Mouse (Mus musculus) MEL (cell line): ENCODE data around the gene Ogfod2. TPM values are rescaled to one million over a fixed set of nuclear protein-coding genes. Genes with fewer than 3 reads are reported as not detected.

Source experiments
- DNase-seq: peaks from one replicate; pipeline ENCODE4 v3.0.0; 2011; ENCODE audit warnings: low read depth, low spot score
- H3K27ac ChIP-seq: 2 replicates; pipeline ENCODE4 v1.5.1; 2012; ENCODE audit warnings: low read depth, mild to moderate bottlenecking, control low read depth, low read length, moderate library complexity; ENCODE audit not compliant: control insufficient read depth
- H3K27me3 ChIP-seq, 2 experiments: fragments of 150-350 bp in 1 of 2; sonication (generic) in 1 of 2; 2 replicates each; pipeline ENCODE4 v1.6.1; 2012; ENCODE audit warnings: low read length in 2 of 2, mild to moderate bottlenecking in 2 of 2, improper control_type of control experiment in 1 of 2, moderate library complexity in 1 of 2; ENCODE audit not compliant: insufficient read depth in 2 of 2, control insufficient read depth in 1 of 2
- H3K36me3 ChIP-seq, 2 experiments: 2 replicates each; pipeline ENCODE4 v1.6.1; 2012 to 2014; ENCODE audit warnings: low read length in 2 of 2, improper control_type of control experiment in 1 of 2, inconsistent platforms in 1 of 2, mild to moderate bottlenecking in 1 of 2; ENCODE audit not compliant: insufficient read depth in 2 of 2, control insufficient read depth in 1 of 2
- H3K4me1 ChIP-seq, 2 experiments: fragments of 150-350 bp in 1 of 2; sonication (generic) in 1 of 2; 2 replicates each; pipeline ENCODE4 v1.6.1; 2012; ENCODE audit warnings: low read length in 2 of 2, improper control_type of control experiment in 1 of 2, mild to moderate bottlenecking in 1 of 2; ENCODE audit not compliant: insufficient read depth in 2 of 2, control insufficient read depth in 1 of 2
- H3K4me3 ChIP-seq, 2 experiments: fragments of 150-350 bp in 1 of 2; sonication (generic) in 1 of 2; 2 replicates each; pipeline ENCODE4 v1.5.1; 2012; ENCODE audit warnings: low read depth in 2 of 2, low read length in 2 of 2, mild to moderate bottlenecking in 2 of 2, moderate library complexity in 2 of 2, control low read depth in 1 of 2, improper control_type of control experiment in 1 of 2; ENCODE audit not compliant: control insufficient read depth in 1 of 2, insufficient read depth in 1 of 2
- H3K79me2 ChIP-seq: 2 replicates; pipeline ENCODE4 v1.6.1; 2012; ENCODE audit warnings: mild to moderate bottlenecking, low read length, moderate library complexity; ENCODE audit not compliant: control insufficient read depth, poor library complexity, insufficient read depth
- H3K9ac ChIP-seq: 2 replicates; pipeline ENCODE4 v1.6.1; 2012; ENCODE audit warnings: low read depth, mild to moderate bottlenecking, control low read depth, low read length, moderate library complexity; ENCODE audit not compliant: control insufficient read depth, poor library complexity, severe bottlenecking
- H3K9me3 ChIP-seq: fragments of 150-350 bp; sonication (generic); replicated peaks from 2 replicates; pipeline ENCODE4 v1.6.1; 2012; ENCODE audit warnings: mild to moderate bottlenecking, low read length, improper control_type of control experiment, moderate library complexity; ENCODE audit not compliant: insufficient read depth
- CHD2 ChIP-seq: IDR thresholded peaks from 2 replicates; pipeline ENCODE4 v1.6.1; 2011; ENCODE audit warnings: low read length, improper control_type of control experiment
- ELF1 ChIP-seq: IDR thresholded peaks from 2 replicates; pipeline ENCODE4 v1.6.1; 2014; ENCODE audit warnings: low read depth, mild to moderate bottlenecking, inconsistent platforms, low read length, improper control_type of control experiment, moderate library complexity
- GABPA ChIP-seq: IDR thresholded peaks from 2 replicates; pipeline ENCODE4 v1.6.1; 2012; ENCODE audit warnings: low read depth, mild to moderate bottlenecking, inconsistent platforms, low read length, improper control_type of control experiment, moderate library complexity
- KAT2A ChIP-seq: conservative IDR thresholded peaks from 2 replicates; pipeline ENCODE4 v1.6.1; 2012; ENCODE audit warnings: low read depth, low read length, improper control_type of control experiment, inconsistent platforms
- MAFK ChIP-seq: IDR thresholded peaks from 2 replicates; pipeline ENCODE4 v1.6.1; 2011; ENCODE audit warnings: low read depth, mild to moderate bottlenecking, low read length, improper control_type of control experiment, borderline replicate concordance
- MAZ ChIP-seq: IDR thresholded peaks from 2 replicates; pipeline ENCODE4 v1.6.1; 2012; ENCODE audit warnings: low read depth, mild to moderate bottlenecking, inconsistent platforms, low read length, improper control_type of control experiment
- MXI1 ChIP-seq: IDR thresholded peaks from 2 replicates; pipeline ENCODE4 v1.6.1; 2011; ENCODE audit warnings: mild to moderate bottlenecking, low read depth, low read length, improper control_type of control experiment
- MYC ChIP-seq: IDR thresholded peaks from 2 replicates; pipeline ENCODE4 v1.6.1; 2011; ENCODE audit warnings: low read depth, mild to moderate bottlenecking, low read length, improper control_type of control experiment, moderate library complexity
- NELFE ChIP-seq: IDR thresholded peaks from 2 replicates; pipeline ENCODE4 v1.6.1; 2011; ENCODE audit warnings: low read depth, low read length, improper control_type of control experiment
- NRF1 ChIP-seq: IDR thresholded peaks from 2 replicates; pipeline ENCODE4 v1.6.1; 2014; ENCODE audit warnings: low read depth, mild to moderate bottlenecking, inconsistent platforms, low read length, improper control_type of control experiment, moderate library complexity; ENCODE audit not compliant: poor library complexity, insufficient read depth, severe bottlenecking
- POLR2A ChIP-seq, 2 experiments: IDR thresholded peaks; 2 replicates each; pipeline ENCODE4 v1.6.1; 2011 to 2012; ENCODE audit warnings: low read length in 2 of 2, mild to moderate bottlenecking in 2 of 2, control low read depth in 1 of 2, improper control_type of control experiment in 1 of 2, low read depth in 1 of 2, moderate library complexity in 1 of 2; ENCODE audit not compliant: control insufficient read depth in 1 of 2, insufficient read depth in 1 of 2, poor library complexity in 1 of 2
- POLR2AphosphoS5 ChIP-seq: IDR thresholded peaks from 2 replicates; pipeline ENCODE4 v1.6.1; 2012; ENCODE audit warnings: low read depth, borderline replicate concordance, mild to moderate bottlenecking, inconsistent platforms, low read length, moderate library complexity, mixed read lengths
- RCOR1 ChIP-seq: IDR thresholded peaks from 2 replicates; pipeline ENCODE4 v1.6.1; 2012; ENCODE audit warnings: low read depth, mild to moderate bottlenecking, inconsistent platforms, low read length, improper control_type of control experiment
- SIN3A ChIP-seq: IDR thresholded peaks from 2 replicates; pipeline ENCODE4 v1.6.1; 2012; ENCODE audit warnings: low read length, improper control_type of control experiment, inconsistent platforms
- SMC3 ChIP-seq: IDR thresholded peaks from 2 replicates; pipeline ENCODE4 v1.6.1; 2011; ENCODE audit warnings: low read depth, low read length, improper control_type of control experiment
- TAL1 ChIP-seq: IDR thresholded peaks from 2 replicates; pipeline ENCODE4 v1.6.1; 2012; ENCODE audit warnings: mild to moderate bottlenecking, inconsistent platforms, low read length, moderate library complexity, mixed read lengths
- TCF12 ChIP-seq: IDR thresholded peaks from 2 replicates; pipeline ENCODE4 v1.6.1; 2014; ENCODE audit warnings: low read depth, mild to moderate bottlenecking, inconsistent platforms, low read length, improper control_type of control experiment, moderate library complexity
- UBTF ChIP-seq: IDR thresholded peaks from 2 replicates; pipeline ENCODE4 v1.6.1; 2012; ENCODE audit warnings: low read depth, mild to moderate bottlenecking, inconsistent platforms, low read length, improper control_type of control experiment, moderate library complexity, borderline replicate concordance; ENCODE audit not compliant: insufficient read depth
- USF2 ChIP-seq, 2 experiments: IDR thresholded peaks; 2 replicates each; pipeline ENCODE4 v1.6.1; 2011 to 2012; ENCODE audit warnings: improper control_type of control experiment in 2 of 2, low read length in 2 of 2, borderline replicate concordance in 1 of 2, inconsistent platforms in 1 of 2, low read depth in 1 of 2, mild to moderate bottlenecking in 1 of 2; ENCODE audit not compliant: insufficient read depth in 1 of 2
- ZC3H11A ChIP-seq: IDR thresholded peaks from 2 replicates; pipeline ENCODE4 v1.6.1; 2012; ENCODE audit warnings: low read depth, mild to moderate bottlenecking, inconsistent platforms, low read length, improper control_type of control experiment
- polyA plus RNA-seq, 2 experiments: library from polyadenylated mRNA; stranded (reverse) in 1 of 2; unstranded in 1 of 2; fragments of >175 nt in 1 of 2; fragments of >200 nt in 1 of 2; gene quantifications; 2 replicates each; pipeline versions ENCODE4 v1.2.1 to v1.2.4; 2012; ENCODE audit warnings: low replicate concordance in 2 of 2, low read depth in 1 of 2; ENCODE audit not compliant: insufficient read length in 2 of 2, insufficient read depth in 1 of 2, missing spikeins in 1 of 2
- total RNA-seq: library from RNA; depleted of rRNA; stranded (reverse); fragments of 300-350 nt; gene quantifications from 2 replicates; pipeline ENCODE4 v1.2.3, GENCODE M21; 2012

Gene Ogfod2
- total and polyA plus RNA-seq, 3 experiments: 39.8 to 51.2 TPM; not detected in 1

DNA sequence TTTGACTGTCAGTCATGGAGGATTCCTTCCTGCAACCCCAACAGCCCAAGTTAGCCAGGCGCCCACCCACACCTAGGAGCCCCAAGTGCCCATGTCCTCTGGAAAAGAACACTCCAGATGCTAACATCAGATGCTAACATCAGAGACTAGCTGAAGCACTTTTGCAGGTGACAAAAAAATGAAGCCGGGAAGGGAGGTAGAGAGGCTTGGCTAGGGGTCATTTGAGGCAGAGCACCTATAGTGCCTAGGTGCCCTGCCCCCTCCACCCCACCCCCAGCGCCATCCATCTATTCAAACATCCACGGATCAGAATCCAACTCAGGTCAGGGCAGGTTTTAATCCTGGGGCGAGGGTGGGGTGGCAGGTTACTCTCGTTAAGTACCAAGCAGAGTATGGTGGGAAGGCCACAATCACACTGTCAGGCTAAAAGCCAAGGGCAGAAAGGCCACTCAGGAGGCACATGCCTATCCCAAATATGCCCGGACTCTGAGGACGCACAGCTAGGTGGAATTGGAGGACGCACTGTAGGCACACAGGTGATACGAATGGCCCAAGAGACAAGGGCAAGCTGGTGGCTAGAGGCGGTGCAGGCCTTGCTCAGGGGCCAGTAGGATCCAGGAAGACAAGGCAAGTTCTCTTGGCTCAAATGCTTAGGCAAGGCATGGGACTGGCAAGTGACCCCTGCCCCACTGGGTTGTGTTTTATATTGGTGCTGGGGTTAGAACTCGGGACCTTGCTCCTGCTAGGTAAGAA, 18.1 kb upstream of the Ogfod2 start:
- Histone ChIP-seq H3K79me2 (no peaks in the 10 kb centered on the region; the same call in 1 of the 2 replicates), H3K36me3 (peaks cover 0 to 3% of the 10 kb centered on the region in 2 experiments; a peak in 2 of 4 replicates), H3K9me3 (no peaks in the 10 kb centered on the region), H3K27ac (no peak overlapping the region), H3K27me3 (no peaks in the 10 kb centered on the region)
- no peak for TF ChIP-seq NRF1
- no peak for TF ChIP-seq GABPA
- no peak for TF ChIP-seq CHD2
- TF ChIP-seq TCF12: no peak
- TF ChIP-seq POLR2AphosphoS5: peak; percentile 25; the same call in 1 of the 2 replicates
- TF ChIP-seq NELFE: 0 out of 2 replicates have a peak, but pooled peaks have one; percentile 11
- TF ChIP-seq, all 39 proteins: peak for 2
- peaks cover 6 to 13% of the 10 kb centered on the region in 2 experiments for H3K4me1 ChIP-seq
- H3K9ac ChIP-seq: no peak overlapping the region
- DNase-seq: no peak
- no peak overlapping the region for H3K4me3 ChIP-seq

DNA sequence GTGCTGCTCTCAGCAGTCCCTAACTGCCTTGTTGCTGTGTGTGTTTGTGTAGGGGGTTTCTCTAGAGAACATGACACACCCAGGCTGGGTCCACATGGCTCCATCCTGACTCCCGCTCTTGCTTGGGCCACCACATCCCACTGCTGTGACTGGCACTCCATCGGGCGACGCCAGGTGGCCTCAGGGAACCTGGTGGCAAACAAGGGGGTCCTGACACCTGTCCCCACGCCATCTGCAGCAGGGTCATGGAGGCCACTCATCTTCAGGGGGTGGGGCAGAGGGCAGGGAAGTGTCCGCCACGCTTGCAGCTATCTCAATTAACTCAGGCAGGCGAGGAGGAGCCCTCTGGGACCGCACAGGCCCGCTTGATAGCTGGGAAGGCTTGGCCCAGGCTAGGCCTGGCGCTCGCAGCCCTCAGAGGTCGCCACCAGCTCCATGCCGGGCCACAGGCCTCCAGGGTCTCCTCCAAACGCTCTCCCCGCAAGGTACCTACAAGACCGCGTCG, 17.0 kb upstream of the Ogfod2 start:
- Histone ChIP-seq H3K9ac (peak overlapping the region; percentile 66), H3K27ac (no peak overlapping the region), H3K4me3 (peak overlapping the region; percentile 55 to 70), H3K4me1 (peaks cover 6 to 13% of the 10 kb centered on the region in 2 experiments), H3K79me2 (no peaks in the 10 kb centered on the region; the same call in 1 of the 2 replicates), H3K36me3 (peaks cover 0 to 3% of the 10 kb centered on the region in 2 experiments; a peak in 2 of 4 replicates)
- peak; percentile 16; the same call in 1 of the 2 replicates for TF ChIP-seq MXI1
- 0 out of 2 replicates have a peak, but pooled peaks have one; percentile 2 for TF ChIP-seq SMC3
- TF ChIP-seq UBTF: no peak
- TF ChIP-seq TCF12: 0 out of 2 replicates have a peak, but pooled peaks have one; percentile 5
- TF ChIP-seq, all 39 proteins: peak for 3
- Histone ChIP-seq H3K9me3 (no peaks in the 10 kb centered on the region), H3K27me3 (no peaks in the 10 kb centered on the region)
- no peak for DNase-seq

DNA sequence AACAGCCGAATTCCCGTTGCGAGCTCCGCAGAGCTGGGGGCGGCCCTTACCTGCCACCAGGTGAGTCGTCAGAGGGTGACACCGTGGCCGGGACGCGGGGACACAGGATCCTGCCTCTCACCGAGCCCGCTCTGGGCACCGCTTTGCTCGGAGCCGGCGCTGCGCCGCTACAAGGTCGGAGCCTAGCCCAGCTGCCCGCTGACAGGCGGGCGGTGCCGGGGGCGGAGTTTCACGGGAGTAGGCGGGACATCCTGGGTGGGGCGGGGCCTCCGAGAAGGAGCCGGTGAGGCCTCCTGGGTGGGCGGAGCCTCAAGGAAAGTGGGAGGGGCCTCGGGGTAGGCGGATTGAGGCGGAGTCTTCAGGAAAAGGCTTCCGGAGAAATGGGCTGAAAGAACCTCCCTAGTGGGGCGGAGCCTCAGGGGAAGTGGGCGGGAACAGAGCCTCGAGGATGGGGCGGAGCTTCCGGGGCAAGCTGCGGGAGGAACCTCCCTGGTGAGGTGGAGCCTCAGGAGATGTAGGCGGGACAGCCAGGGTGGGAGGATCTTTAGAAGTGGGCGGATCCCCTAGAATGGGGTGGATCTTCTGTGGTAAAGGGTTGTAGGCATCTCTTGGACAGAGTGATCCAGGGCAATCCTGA, 16.4 kb upstream of the Ogfod2 start, which contains the start of gene Abcb9:
TSS of gene Abcb9 (minus strand) at position 203 of the 637 bp plus-strand sequence.
- Histone ChIP-seq H3K36me3 (peaks cover 0 to 3% of the 10 kb centered on the region in 2 experiments; a peak in 2 of 4 replicates), H3K9me3 (no peaks in the 10 kb centered on the region), H3K4me1 (peaks cover 6 to 13% of the 10 kb centered on the region in 2 experiments), H3K9ac (peak within 1 kb of the TSS; percentile 66), H3K27me3 (no peaks in the 10 kb centered on the region), H3K79me2 (no peaks in the 10 kb centered on the region; the same call in 1 of the 2 replicates), H3K4me3 (peak within 1 kb of the TSS; percentile 55 to 70), H3K27ac (no peak within 1 kb of the TSS)
- peak; percentile 97 for DNase-seq
- TF ChIP-seq ZC3H11A (no peak), SIN3A (peak; percentile 60), USF2 (IDR thresholded peaks at IDR 0.05; ENCODE audit: borderline replicate concordance in 1 of 2, insufficient read depth in 1 of 2, low read depth in 1 of 2, low read length in 2 of 2) (no peak), MXI1 (peak; percentile 49; the same call in 1 of the 2 replicates), KAT2A (no peak), MYC (no peak), UBTF (no peak), MAZ (peak; percentile 21; the same call in 1 of the 2 replicates), RCOR1 (no peak; the same call in 1 of the 2 replicates), MAFK (no peak), ELF1 (peak; percentile 77), TCF12 (0 out of 2 replicates have a peak, but pooled peaks have one; percentile 8), TAL1 (no peak), POLR2A (IDR thresholded peaks at IDR 0.05; ENCODE audit: control insufficient read depth in 1 of 2, insufficient read depth in 1 of 2, low read depth in 1 of 2, low read length in 2 of 2, poor library complexity in 1 of 2) (peak; percentile 38 to 50; a peak in 3 of 4 replicates)
